Mouse (Mus musculus) lung, postnatal 14 days (tissue): ENCODE measurements around the gene Sost.
"Not testable (repeated sequence)": the region's sequence is repeated elsewhere in the genome, so short reads cannot be mapped to it uniquely, and the experiment has no call there.

Source experiments
- DNase-seq: peaks from one replicate; pipeline ENCODE4 v3.0.0; 2021

Gene Sost

DNA sequence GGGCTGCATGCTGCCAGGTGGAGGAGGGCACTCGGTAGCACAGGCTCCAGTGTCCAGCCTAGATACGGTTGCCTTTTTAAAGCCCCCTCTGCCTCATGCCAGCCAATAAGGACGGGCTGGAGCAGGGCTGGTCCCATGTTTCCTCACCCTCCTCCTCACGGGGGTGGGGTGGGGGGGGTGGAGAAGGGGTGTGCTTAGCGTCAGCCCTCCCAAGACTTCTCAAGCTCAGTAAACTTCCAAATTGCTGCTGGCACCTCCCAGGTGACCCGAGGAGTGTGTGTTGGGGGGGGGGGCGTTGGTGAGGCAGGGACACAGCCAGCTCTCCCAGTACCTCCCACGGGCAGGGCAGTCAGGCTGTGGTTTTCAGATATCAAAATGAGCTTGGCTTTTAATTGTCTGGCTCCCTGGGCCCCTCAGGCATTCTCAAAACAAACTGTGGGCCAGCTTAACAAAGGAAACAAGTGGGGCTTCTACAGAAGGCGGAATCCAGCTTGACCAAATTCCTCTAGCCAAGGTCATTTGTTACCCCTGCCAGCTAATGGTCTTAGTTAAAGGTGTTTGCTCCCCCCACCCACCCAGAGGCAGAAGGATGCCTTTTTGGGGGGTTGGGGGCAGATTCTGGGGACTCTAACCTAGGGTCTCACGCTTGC, at the start of gene Sost:
TSS of gene Sost (minus strand) at position 51 of the 650 bp plus-strand sequence.
- DNase-seq, result no peak

DNA sequence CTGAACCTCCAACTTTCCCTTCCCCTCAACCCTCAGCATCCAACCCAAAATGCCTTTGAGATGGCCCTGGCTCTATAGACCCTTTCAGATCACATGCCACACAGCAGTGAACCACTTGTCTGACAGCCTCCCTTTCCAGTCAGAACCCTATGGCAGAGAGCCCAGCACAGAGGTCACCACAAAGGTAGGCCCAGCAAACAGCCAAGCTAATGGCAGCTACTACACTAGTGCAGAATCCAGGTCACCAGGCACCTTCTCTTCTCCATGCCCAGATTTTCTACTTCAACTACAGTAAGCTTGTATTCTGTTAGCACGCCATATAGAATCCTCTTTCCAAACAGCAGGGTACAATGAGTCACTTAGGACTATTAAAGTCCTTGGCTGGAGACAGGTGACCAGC, 49.3 kb upstream of the Sost start:
- DNase-seq, result no peak

DNA sequence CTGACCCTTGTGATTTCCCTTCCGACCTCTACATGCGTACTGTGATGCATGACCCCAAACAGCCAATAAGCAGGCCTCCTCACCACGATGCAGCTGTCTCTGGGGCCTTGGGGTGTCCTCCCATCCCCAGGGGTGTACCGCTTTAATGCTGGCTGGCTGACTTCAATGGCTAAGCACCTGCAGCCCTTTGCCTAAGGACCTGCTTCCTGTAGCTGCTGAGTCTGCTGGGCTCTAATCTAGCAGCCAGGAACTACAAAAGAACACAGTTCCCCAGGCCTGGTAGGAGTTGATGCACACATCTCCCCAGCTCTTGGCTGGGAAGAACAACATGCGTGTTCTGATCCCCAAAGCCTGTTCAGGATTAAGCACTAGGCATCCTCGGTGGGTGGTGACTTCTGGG, 48.7 kb upstream of the Sost start:
- no peak for DNase-seq

DNA sequence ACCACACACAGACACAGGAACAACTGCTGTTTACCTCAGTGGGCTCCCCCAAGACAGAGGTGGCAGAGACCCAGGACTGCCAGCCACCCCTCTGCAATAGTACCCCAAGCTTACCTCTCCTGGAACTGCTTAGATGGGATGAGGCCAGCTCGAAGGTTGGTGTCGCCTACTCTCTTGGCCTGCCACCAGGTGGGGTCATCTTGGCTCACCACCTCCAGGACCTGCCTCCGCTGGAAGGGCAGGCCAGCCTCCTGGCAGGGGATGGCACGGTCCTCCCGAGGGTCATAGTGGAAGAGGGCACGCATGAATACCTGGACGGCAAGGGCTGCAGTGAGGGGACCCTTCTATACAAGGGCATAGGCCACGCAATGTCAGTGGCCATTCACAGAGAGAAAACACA, 46.4 kb upstream of the Sost start:
- DNase-seq, result no peak

DNA sequence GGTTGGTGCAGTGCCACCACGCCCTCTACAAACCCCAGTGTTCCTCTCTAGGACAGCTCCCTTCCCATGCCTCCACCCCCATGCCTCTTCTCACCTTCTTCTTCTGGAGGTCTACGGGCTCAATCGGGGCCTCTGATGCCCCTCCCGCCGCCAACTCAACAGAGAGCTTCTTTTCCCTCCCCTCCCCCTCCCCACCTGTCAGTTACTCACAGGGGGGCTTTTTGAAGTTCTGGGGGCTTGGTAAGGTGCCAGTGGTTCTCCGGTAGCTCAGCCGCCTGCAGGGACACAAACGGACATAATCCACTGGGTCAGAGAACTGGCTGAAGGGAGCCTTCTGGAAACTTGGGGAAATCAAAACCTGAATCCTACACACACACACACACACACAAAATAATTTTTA, 44.7 kb upstream of the Sost start:
- DNase-seq, result no peak

DNA sequence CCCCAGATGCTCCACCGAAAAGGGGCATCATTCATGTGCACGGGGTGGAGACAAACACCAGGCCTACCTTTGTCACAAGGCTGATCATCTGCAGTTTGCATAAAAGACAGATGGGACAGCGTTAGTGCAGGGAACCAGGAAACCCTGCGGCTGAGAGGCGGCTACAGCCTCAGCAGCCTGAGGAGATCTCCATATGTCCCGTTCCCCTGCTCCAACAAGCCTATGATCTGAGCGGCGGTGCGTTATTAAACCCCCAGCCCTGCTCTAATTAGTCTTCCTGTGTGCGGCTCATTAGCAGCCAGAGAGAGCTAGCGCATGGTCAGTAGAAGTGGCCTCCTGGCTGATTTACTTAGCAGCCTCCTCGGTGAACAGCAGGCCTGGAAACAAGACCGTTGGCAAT, 43.3 kb upstream of the Sost start:
- no peak for DNase-seq

DNA sequence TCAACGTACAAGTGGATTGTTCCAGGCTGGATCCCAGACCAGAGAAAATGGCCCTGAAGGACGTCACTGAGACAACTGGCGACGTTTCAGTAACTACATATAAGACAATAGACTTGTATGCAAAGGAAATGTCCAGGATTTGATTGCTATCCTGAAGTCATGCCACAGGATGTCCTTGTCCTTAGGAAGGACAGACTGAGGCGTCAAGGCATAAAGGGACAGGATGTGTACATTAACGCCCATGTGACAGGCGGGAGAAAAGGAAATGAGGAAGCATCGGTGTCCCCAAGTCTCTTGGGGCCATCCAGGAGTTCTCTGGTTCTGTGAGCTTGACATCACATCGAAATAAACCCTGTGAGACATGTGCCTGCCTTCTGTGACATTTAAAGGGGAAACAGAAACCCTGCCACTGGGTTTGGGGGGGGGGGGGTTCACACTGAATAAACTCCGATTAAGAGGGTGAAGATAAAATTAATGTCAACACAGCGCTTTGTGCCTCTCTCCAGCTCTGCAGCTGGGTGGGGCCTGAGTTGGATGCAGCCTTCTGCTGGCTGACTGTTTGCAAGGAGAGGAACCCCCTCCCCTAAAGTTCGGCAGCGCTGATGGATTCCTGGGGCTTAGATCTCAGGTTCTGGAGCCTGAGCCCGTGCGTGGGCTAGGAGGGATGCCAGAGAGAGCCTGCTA, 42.3 kb upstream of the Sost start:
- DNase-seq, result peak; percentile 35

DNA sequence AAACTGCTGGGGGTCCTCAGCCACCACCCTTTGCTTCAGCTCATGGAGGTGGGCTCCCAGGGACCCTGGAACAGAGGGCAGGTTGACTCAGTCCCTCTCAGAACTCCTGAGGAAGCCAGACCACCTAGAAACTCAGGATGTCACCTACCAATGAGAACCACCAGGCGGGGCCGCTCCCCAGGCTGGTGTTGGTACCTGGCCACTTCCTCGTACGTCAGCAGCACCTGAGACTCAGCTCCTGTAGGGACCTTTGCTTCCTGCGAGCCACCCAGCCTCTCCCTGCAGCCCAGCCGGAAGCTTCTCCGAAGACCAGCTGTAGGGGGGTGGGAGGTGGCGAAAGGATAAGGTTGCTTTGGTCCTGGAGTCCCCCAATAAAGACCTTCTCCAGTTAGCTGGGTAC, 41.6 kb upstream of the Sost start:
- no peak for DNase-seq

DNA sequence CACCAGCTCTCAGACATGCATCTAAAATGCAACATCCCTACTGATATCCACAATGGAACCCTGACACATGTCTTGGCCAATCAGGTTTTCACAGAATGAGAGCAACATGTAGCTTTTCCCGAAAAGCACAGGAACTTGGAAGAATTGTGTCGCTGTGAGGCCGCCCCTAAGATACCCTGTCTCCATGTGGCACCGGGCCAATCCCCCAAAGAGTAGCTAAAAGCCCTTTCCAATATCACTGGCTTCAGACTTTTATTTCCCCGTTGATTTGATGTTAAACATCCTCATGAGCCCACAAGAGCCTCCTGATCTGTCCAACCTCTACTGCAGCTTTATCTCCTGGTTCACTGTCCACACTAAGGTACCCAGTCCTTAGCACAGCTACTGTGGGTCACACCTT, 39.9 kb upstream of the Sost start:
- DNase-seq, result no peak

DNA sequence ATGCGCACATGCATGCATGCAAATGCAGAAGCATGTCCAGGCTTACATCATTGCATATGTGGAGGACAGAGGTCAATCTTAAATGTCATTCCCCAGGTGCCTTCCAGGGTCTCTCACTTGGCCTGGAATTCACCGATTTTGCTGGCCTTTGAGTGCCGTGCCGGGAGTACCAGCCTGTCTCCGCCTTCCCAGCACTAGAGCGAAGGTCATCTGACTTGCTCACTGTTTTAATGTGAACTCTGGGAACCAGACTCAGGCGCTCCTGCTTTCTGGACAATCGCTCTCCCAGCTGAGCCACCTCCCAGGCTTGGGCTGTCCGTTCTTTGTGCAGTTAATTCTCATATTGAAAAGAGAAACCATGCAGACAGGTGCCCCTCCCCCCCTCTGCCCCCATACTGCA, 39.5 kb upstream of the Sost start:
- DNase-seq, result no peak

DNA sequence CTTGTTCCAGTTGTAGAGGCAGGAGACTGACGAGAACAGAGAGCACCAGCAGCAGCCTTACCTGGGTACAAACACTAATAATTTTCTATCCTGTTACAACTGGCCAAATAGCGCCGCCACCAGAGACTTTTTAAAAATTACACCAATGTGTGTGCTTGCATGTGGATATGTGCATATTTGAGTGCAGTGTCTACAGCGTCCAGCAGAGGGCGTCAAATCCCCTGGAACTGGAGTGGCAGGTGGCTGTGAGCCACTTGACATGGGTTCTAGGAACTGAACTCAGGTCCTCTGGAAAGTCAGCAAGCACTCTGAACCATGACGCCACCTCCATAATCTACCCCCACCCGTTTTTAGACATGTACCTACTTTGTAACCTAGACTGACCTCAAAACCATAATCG, 37.4 kb upstream of the Sost start:
- no peak for DNase-seq

DNA sequence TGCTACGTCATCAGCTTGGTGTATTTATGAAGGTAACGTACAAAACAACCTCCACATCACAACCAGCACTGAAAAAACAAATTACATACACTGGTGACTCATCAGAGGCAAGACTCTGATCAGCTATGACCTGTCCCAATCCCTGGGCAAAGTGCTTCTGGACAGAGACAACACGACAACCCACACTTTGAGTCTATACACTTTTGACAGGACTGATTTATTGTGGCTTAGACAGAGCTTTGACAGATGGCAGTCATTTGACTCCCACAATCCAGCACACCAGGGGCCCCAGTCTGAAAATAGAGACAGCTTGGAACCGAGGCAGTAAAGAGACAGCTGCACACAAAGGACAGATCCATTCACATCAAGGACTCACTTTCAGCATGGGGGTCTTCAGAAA, 32.7 kb upstream of the Sost start:
- no peak for DNase-seq

DNA sequence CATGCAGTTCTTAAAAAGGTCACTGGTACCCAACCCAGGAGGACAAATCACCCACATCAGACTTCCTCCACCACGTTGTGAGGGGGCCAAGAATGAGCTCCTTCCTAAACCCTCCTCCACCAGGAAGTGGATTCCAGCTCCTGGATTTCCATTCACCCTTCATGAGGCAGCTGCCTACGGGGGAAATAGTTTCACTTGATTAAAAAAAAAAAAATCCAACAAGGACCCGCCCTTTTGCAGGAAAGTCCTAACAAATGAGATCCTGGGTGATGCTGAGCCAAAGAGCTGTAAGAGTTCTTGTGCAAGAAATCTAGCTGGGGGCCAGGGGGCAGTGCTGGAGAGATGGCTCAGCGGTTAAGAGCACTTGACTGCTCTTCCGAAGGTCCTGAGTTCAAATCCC, 31.4 kb upstream of the Sost start:
- DNase-seq, result no peak

DNA sequence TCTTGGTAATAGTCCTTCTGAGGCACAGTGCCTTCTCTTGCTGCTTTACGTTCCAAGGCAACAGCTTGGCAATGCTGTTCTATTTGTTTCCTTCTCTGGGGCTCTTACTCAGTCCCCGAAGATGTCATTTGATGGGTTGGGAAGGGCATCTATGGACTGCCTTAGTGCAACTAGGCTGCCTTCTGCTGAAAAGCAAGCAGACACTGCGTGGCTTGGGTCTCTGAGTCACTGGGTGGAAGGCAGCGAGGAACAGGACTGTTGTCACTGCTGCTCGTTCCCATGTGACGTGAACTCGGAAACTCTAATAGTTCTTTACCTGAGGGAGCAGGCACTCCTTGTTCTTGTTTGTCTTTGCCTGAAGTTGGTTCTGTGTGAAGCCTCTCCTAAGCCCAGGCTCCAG, 29.1 kb upstream of the Sost start:
- DNase-seq, result no peak

DNA sequence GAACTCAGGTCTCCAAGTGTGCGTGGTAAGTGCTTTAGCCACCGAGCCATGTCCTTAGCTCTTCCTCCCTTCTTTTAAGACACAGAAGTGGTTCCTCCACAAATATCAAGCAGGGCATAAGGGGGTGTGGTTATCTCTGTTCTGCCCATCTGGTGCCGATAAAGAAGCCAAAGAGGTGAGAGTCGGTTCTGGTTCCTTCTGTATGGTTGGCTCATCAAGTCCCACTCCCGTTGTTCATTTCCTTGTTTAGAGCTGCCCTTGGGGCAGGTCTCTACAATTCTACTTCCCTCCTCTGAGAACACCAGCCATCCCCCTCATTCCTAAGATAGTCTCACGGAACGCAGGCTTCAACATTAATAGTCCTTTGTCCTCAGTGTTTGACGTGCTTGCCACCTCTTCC, 27.3 kb upstream of the Sost start:
- DNase-seq, result no peak

DNA sequence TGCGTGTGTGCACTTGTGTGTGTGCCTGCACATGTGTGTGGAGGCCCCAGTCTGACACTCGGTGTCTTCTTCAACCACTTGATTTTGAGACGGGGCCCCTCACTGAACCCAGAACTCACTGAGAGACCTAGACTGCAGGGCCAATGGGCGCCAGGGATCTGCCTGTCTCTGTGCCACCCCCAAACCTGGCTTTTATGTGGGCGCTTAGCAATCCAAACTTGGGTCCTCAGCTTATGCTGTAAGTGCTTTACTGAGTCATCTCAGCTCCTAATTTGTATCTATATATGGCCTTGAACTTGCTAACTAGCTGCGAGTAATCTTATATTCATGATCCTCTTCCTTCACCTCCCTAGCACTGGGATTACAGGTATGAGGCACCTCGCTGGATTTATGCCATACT, 25.6 kb upstream of the Sost start:
- no peak for DNase-seq

DNA sequence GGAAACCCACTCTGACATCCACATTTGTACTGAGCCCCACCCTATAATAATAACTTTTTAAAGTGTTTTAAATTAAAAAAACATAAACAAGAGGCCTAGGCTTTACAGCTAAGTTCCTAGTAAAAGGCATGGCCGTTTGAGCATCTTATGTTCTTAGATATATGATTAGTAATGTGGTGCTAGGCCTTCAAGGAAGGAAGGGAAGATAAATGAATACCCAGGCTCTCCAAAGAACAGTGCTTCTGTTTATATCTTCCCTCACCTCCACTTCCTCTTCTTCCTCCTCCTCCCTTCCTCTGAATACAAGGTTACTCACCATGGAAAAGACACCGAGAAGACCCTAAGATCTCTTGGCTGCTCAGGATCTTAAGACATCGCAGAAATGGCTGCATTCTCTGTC, 25.0 kb upstream of the Sost start:
- DNase-seq, result no peak

DNA sequence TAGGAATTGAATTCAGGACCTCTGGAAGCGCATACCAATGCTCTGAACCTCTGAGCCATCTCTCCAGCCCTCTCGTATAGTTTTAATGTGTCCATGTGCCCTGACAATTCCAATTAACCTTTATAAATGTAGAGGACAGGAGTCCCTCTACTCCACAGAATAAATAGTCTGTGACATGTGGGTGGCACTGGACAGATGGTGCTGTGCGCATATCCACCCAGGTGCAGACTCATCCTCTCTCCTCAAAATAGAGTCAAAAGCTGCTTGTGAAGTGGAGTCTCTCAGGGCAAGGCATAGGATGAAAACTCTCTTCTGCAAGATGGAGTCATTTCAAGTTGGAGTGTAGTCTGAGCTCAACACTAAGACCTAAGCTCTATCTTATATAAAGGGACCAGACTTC, 23.4 kb upstream of the Sost start:
- DNase-seq, result no peak

DNA sequence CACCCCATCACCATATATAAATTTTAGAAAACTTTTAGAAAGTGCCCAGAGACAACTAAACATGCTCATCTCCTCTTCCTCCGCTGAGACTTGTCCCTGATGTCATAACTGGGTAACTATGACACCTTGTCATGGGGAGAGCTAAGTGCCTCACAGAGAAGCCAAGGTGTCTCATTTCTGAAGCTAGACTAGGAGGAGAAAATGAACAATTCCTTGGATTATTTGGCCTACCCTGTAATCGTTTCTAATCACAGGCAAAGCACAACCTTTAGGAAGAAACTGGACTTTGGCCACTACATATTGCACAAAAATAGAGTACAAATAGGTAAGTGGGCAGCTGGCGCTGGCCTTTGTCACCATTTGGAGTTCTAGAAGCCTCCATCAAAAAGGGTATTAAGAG, 20.1 kb upstream of the Sost start, which contains the start of gene Dusp3:
TSS of gene Dusp3 (minus strand) at position 101 of the 400 bp plus-strand sequence.
- no peak for DNase-seq

DNA sequence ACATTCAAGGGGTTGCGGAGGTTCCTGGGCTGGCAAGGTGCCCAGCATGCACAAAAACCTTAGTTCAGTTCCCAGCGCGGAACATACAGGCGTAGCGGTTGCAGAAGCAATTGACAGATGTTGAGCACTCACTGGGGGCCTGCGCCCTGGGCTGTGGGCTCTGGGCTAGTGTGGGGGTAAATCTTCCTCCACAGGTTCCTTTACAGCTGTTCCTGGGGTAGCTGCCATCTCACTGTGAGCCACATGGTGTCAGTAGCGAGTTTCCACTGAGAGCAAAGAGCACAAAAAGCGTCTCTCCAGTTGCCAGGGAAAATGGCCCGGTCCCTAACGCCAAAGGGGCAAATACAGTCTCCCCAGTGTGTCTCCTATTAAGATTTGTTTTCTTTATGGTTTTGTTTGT, 19.2 kb upstream of the Sost start:
- DNase-seq, result peak; percentile 89

DNA sequence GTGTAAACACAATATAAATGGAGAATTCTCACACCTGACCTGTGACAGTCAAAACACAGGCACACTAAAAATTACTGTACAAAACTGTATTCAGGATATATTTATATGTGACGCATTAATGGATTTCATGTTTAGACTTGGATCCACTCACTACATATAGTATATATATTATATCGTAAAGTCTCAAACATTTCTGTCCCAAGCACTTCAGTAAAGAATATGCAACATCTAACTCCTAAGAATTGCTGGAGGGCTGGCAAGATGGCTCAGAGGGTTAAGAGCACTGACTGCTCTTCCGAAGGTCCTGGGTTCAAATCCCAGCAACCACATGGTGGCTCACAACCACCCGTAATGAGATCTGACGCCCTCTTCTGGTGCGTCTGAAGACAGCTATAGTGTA, 18.6 kb upstream of the Sost start:
- DNase-seq, result not testable (repeated sequence)

DNA sequence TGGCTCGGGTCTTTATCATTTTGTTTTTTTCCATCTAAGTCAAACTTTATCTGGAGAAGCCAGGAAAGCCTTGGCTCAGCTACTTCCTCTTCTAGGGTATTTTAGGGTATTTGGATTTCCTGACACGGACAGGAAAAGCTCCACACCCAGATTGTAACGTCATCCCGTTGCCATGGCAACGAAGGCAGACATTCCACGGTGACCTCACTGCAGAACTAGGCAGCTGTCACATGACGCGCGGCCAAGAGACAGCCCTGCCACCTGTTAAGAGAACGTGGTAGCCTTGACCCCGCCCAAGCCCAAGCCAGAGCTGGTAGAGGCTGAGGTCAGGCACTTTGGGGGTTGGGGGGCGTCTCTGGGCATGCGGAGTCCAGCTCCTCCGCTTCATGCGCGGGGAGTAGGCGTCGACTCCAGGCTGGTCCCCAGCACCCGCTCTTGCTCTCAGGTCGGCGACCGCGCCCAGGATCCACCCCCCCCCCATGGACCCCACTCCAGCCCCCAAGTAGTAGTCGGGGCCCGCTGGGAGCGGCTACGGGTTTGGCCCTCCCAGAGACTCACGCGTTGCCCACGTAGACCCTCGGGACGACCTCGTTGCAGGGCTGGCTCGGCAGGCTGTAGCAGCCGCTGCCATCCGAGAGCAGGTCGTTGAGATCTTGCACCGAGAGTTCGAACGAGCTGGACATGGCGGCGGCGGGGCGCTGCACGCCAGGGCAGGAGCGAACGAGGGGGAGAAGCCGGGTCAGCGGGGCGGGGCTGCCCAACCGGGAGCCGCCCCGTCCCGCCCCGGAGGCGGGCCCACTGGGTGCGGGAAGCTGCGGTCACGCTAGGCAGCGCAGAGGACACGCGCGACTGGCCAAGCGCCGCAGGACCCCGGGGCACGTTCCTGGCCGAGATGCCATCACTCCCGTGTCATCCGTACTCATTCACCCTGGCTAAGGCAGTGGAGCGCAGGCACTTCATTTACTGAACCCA, 17.5 kb upstream of the Sost start, which contains the start of gene Cfap97d1:
TSS of gene Cfap97d1 (plus strand) at position 226 of the 972 bp plus-strand sequence.
- DNase-seq, result peak; percentile 98

DNA sequence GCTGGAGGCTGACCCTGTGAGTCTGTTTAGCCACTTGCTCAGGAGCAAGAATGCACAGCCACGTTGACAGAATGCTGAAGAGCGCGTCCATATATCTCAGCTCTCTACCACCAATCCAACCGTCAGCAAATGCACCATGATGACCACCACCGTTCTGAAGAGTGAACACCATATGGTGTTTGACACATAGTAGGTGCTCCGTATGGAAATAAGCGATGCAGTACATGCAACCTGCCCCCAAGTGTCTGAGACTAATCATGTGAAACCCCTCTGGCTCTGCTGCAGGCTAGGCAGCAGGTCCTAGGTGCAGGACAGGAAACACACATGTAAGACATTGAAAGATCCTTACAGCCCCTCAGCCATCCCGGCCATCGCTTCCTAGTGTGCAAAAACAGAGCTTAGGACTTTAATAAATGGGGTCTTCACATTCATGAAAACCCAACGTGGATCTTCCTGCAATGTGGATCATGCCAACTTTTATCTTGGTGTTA, 16.7 kb upstream of the Sost start:
- no peak for DNase-seq
